Mouse (Mus musculus): Measurements from ENCODE around the gene Fignl1.

Fignl1 gene

GRCm38 (mm10) chr11:11766105-11766504, 42.7 kb downstream of the Fignl1 start:
- peak; percentile 88 for DNase-seq (ENCODE audit: low read depth)

- peak; percentile 59 for DNase-seq (ENCODE audit: low read depth)
Observed at GRCm38 (mm10) chr11:11765414-11765813, 43.3 kb downstream of the Fignl1 start.

- no peak for DNase-seq (ENCODE audit: low read depth)
Observed at GRCm38 (mm10) chr11:11763211-11763666, 45.5 kb downstream of the Fignl1 start.

GRCm38 (mm10) chr11:11758883-11759282, 49.9 kb downstream of the Fignl1 start:
- DNase-seq (ENCODE audit: low read depth) = no peak

GRCm38 (mm10) chr11:11758121-11758520, 50.6 kb downstream of the Fignl1 start:
- no peak for DNase-seq (ENCODE audit: low read depth)

- DNase-seq (ENCODE audit: low read depth) = no peak
Observed at GRCm38 (mm10) chr11:11752859-11753258, 55.9 kb downstream of the Fignl1 start.

- no peak for DNase-seq (ENCODE audit: low read depth)
Observed at GRCm38 (mm10) chr11:11751091-11751490, 57.7 kb downstream of the Fignl1 start.

- no peak for DNase-seq (ENCODE audit: low read depth)
Observed at GRCm38 (mm10) chr11:11744222-11744621, 64.5 kb downstream of the Fignl1 start.

- DNase-seq (ENCODE audit: low read depth) = peak; percentile 93
Observed at GRCm38 (mm10) chr11:11742626-11743025, 66.1 kb downstream of the Fignl1 start.

- DNase-seq (ENCODE audit: low read depth) = peak; percentile 75
Observed at GRCm38 (mm10) chr11:11741574-11741973, 67.2 kb downstream of the Fignl1 start.

GRCm38 (mm10) chr11:11740603-11741002, 68.2 kb downstream of the Fignl1 start:
- DNase-seq (ENCODE audit: low read depth) = peak; percentile 64

GRCm38 (mm10) chr11:11739054-11739453, 69.7 kb downstream of the Fignl1 start:
- DNase-seq (ENCODE audit: low read depth) = peak; percentile 42

GRCm38 (mm10) chr11:11737562-11737961, 71.2 kb downstream of the Fignl1 start:
- DNase-seq (ENCODE audit: low read depth) = no peak

Measured in induced T-regulatory cell, adult 2 months (primary cell).